Mouse (Mus musculus) midbrain, postnatal 0 days (tissue): Measurements from ENCODE around the gene Cyp1a1. TPM values are rescaled to one million over a fixed set of nuclear protein-coding genes. Genes with fewer than 3 reads are reported as not detected.

Source experiments
- ATAC-seq: fragments of 200-750 bp; cut with Nextera tagmentation; 2 replicates; pipeline ENCODE4 v1.8.0; 2017; ENCODE audit warnings: moderate number of reproducible peaks, mild to moderate bottlenecking, moderate TSS enrichment, moderate library complexity; ENCODE audit not compliant: low FRiP score
- DNase-seq: peaks from one replicate; pipeline ENCODE4 v3.0.0-alpha.2; 2015; ENCODE audit warnings: low spot score
- H3K27ac ChIP-seq: fragments of 300-500 bp; sonication (generic); 2 replicates; pipeline ENCODE4 v1.5.1; 2014; ENCODE audit warnings: low read depth, mild to moderate bottlenecking, low read length, mixed read lengths
- H3K27me3 ChIP-seq: fragments of 300-500 bp; sonication (generic); 2 replicates; pipeline ENCODE4 v1.6.1; 2014; ENCODE audit warnings: low read length, control low read depth, mixed read lengths; ENCODE audit not compliant: insufficient read depth
- H3K36me3 ChIP-seq: fragments of 300-500 bp; sonication (generic); 2 replicates; pipeline ENCODE4 v1.6.1; 2014; ENCODE audit warnings: low read length, control low read depth, mixed read lengths; ENCODE audit not compliant: insufficient read depth
- H3K4me1 ChIP-seq: fragments of 300-500 bp; sonication (generic); 2 replicates; pipeline ENCODE4 v1.6.1; 2014; ENCODE audit warnings: mild to moderate bottlenecking, control low read depth, antibody characterized with exemption, low read length, mixed read lengths; ENCODE audit not compliant: insufficient read depth
- H3K4me2 ChIP-seq: fragments of 300-500 bp; sonication (generic); 2 replicates; pipeline ENCODE4 v1.6.1; 2014; ENCODE audit warnings: low read depth, mild to moderate bottlenecking, low read length, mixed read lengths; ENCODE audit not compliant: poor library complexity, severe bottlenecking
- H3K4me3 ChIP-seq: fragments of 300-500 bp; sonication (generic); 2 replicates; pipeline ENCODE4 v1.5.1; 2014; ENCODE audit warnings: low read depth, mild to moderate bottlenecking, low read length, moderate library complexity
- H3K9ac ChIP-seq: fragments of 300-500 bp; sonication (generic); replicated peaks from 2 replicates; pipeline ENCODE4 v1.6.1; 2014; ENCODE audit warnings: mild to moderate bottlenecking, low read length, moderate library complexity, mixed read lengths; ENCODE audit not compliant: poor library complexity, severe bottlenecking
- H3K9me3 ChIP-seq: fragments of 300-500 bp; sonication (generic); 2 replicates; pipeline ENCODE4 v1.6.1; 2016; ENCODE audit warnings: low read length, control low read depth
- CTCF ChIP-seq: IDR thresholded peaks from 2 replicates; pipeline ENCODE4 v1.5.1; 2016; ENCODE audit warnings: antibody characterized with exemption, mild to moderate bottlenecking
- WGBS: fragments of 180-500 bp; shearing (Covaris S2); extraction: QIAGEN DNeasy Blood & Tissue Kit; methylation state at CpG from one replicate; pipeline ENCODE4 v1.1.7; 2014; 5-methylcytosine and 5-hydroxymethylcytosine counted together
- polyA plus RNA-seq: library from polyadenylated mRNA; unstranded; fragments of >200 nt; fragmentation: Nextera tagmentation; extraction: Ambion mirVana; gene quantifications from 2 replicates; pipeline ENCODE4 v1.2.1, GENCODE M21; 2015
- total RNA-seq: library from RNA; depleted of rRNA; stranded (reverse); fragments of >200 nt; gene quantifications from 2 replicates; pipeline ENCODE4 v1.2.3, GENCODE M21; 2014

Cyp1a1 gene
- total and polyA plus RNA-seq, 2 experiments from 2014 or later = 0.09 TPM; not detected in 1

- 77% methylated on average over 2 of the region's 2 CpGs for WGBS
- H3K27me3 ChIP-seq = no peaks in the 10 kb centered on the region
- ATAC-seq = no peak
Observed at GRCm38 (mm10) chr9:57712194-57712593, 24.5 kb downstream of the Cyp1a1 start.

GRCm38 (mm10) chr9:57718408-57718807, 30.7 kb downstream of the Cyp1a1 start:
- Histone ChIP-seq H3K4me3 (no peak overlapping the region), H3K36me3 (peaks cover 27% of the 10 kb centered on the region), H3K27ac (no peak overlapping the region), H3K9me3 (no peaks in the 10 kb centered on the region), H3K4me1 (no peaks in the 10 kb centered on the region), H3K9ac (no peak overlapping the region), H3K27me3 (no peaks in the 10 kb centered on the region), H3K4me2 (no peak overlapping the region)
- no peak for TF ChIP-seq CTCF
- ATAC-seq (no peak), DNase-seq (no peak)
- WGBS = 79% methylated on average over 7 of the region's 7 CpGs

More at GRCm38 (mm10) chr9:57712194-57712593, 24.5 kb downstream of the Cyp1a1 start:
- DNase-seq = no peak
- Histone ChIP-seq H3K4me1 (no peaks in the 10 kb centered on the region), H3K9me3 (no peaks in the 10 kb centered on the region), H3K9ac (no peak overlapping the region), H3K36me3 (peaks cover 15% of the 10 kb centered on the region; the same call in 1 of the 2 replicates), H3K4me3 (no peak overlapping the region), H3K4me2 (no peak overlapping the region), H3K27ac (no peak overlapping the region)
- peak; percentile 53 for TF ChIP-seq CTCF

GRCm38 (mm10) chr9:57720736-57721135, 33.0 kb downstream of the Cyp1a1 start:
- Histone ChIP-seq H3K4me1 (no peaks in the 10 kb centered on the region), H3K9me3 (no peaks in the 10 kb centered on the region), H3K9ac (no peak overlapping the region), H3K4me2 (no peak overlapping the region), H3K27me3 (no peaks in the 10 kb centered on the region), H3K27ac (no peak overlapping the region), H3K36me3 (peaks cover 19% of the 10 kb centered on the region), H3K4me3 (no peak overlapping the region)
- ATAC-seq (no peak), DNase-seq (no peak)
- WGBS = 93% methylated on average over 3 of the region's 3 CpGs
- TF ChIP-seq CTCF = no peak

- no peak for TF ChIP-seq CTCF
- Histone ChIP-seq H3K27ac (no peak overlapping the region), H3K9me3 (no peaks in the 10 kb centered on the region), H3K4me3 (no peak overlapping the region), H3K27me3 (no peaks in the 10 kb centered on the region), H3K9ac (no peak overlapping the region), H3K36me3 (peaks cover 15% of the 10 kb centered on the region), H3K4me1 (no peaks in the 10 kb centered on the region), H3K4me2 (no peak overlapping the region)
- ATAC-seq (no peak), DNase-seq (no peak)
- 86% methylated on average over 1 of the region's 1 CpGs for WGBS
Observed at GRCm38 (mm10) chr9:57722371-57722770, 34.6 kb downstream of the Cyp1a1 start.

- Histone ChIP-seq H3K4me2 (no peak overlapping the region), H3K9me3 (no peaks in the 10 kb centered on the region), H3K27me3 (no peaks in the 10 kb centered on the region), H3K4me3 (no peak overlapping the region), H3K27ac (0 out of 2 replicates have a peak overlapping the region, but pooled peaks have one; percentile 34), H3K4me1 (no peaks in the 10 kb centered on the region), H3K36me3 (peaks cover 11% of the 10 kb centered on the region), H3K9ac (no peak overlapping the region)
- ATAC-seq = no peak
- no peak for TF ChIP-seq CTCF
- DNase-seq = peak; percentile 72
- WGBS = 63% methylated on average over 5 of the region's 5 CpGs
Observed at GRCm38 (mm10) chr9:57723315-57723715, 35.6 kb downstream of the Cyp1a1 start.

- Histone ChIP-seq H3K27me3 (no peaks in the 10 kb centered on the region), H3K36me3 (peaks cover 8% of the 10 kb centered on the region; the same call in 1 of the 2 replicates), H3K4me3 (no peak overlapping the region), H3K9me3 (no peaks in the 10 kb centered on the region), H3K9ac (no peak overlapping the region), H3K27ac (0 out of 2 replicates have a peak overlapping the region, but pooled peaks have one; percentile 34), H3K4me1 (no peaks in the 10 kb centered on the region), H3K4me2 (no peak overlapping the region)
- WGBS = 82% methylated on average over 5 of the region's 5 CpGs
- TF ChIP-seq CTCF = no peak
- DNase-seq = no peak
- no peak for ATAC-seq
Observed at GRCm38 (mm10) chr9:57723796-57724195, 36.1 kb downstream of the Cyp1a1 start.
